Mouse (Mus musculus): ENCODE results near the gene Jund.

The Jund gene

GRCm38 (mm10) chr8:70699116-70699833 lies 526 bp downstream of the Jund start:
- in situ Hi-C loops (cut with MboI, MseI), result loop anchor here in 1 of 2 experiments (5.0 kb wide), 1 partner anchor 87 kb away; no protein-coding TSS in a partner anchor

- in situ Hi-C loops (cut with MboI, MseI), result loop anchor here (5.0 to 10.0 kb wide), 2 partner anchors 88 to 565 kb away; no protein-coding TSS in a partner anchor
Observed at GRCm38 (mm10) chr8:70699834-70700554, 1.2 kb downstream of the Jund start.

- in situ Hi-C loops (cut with MboI, MseI), result loop anchor here in 1 of 2 experiments (10.0 kb wide), 1 partner anchor 564 kb away; no protein-coding TSS in a partner anchor
Observed at GRCm38 (mm10) chr8:70700555-70700922, 1.8 kb downstream of the Jund start.

GRCm38 (mm10) chr8:70701048-70701981 lies 2.6 kb downstream of the Jund start:
- in situ Hi-C loops (cut with MboI, MseI), result loop anchor here in 1 of 2 experiments (10.0 kb wide), 1 partner anchor 563 kb away; no protein-coding TSS in a partner anchor

DNA sequence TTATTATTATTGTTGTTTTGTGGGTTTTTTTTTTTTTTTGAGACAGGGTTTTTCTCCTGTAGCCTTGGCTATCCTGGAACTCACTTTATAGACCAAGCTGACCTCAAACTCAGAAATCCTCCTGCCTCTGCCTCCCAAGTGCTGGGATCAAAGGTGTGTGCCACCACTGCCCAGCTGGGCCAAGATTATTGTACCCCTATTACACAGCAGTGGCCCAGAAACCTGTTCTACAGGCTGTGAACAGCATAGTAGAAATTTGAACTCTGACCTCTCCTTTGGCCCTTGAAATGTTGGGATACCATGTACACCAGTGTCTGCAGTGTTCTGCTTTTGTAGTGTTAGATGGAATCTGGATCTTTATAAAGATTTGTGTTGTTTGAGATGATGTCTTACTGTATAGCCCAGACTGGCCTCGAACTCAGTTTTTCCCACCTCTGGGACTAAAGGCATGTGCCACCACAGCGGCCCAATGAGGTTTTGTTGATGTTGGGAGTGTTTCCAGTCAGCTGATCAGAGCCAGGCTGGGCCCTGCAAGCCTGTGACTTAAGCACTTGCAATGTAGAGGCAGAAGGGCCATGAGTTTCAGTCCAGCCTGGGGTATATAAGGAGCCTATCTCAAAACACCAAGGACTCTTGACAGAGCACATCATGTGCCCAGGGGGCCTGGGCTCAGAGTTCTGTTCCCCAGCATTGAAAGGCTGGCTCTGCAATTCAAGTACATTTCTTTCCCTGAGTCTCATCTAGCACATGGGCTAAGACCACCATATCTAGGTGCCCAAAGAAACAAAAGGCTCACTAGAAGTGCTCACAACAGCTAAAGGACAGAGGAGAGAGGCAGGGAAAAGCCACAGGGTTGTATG lies 3.5 kb downstream of the Jund start:
- in situ Hi-C loops (cut with MboI, MseI), result loop anchor here in 1 of 2 experiments (10.0 kb wide), 1 partner anchor 563 kb away; no protein-coding TSS in a partner anchor

DNA sequence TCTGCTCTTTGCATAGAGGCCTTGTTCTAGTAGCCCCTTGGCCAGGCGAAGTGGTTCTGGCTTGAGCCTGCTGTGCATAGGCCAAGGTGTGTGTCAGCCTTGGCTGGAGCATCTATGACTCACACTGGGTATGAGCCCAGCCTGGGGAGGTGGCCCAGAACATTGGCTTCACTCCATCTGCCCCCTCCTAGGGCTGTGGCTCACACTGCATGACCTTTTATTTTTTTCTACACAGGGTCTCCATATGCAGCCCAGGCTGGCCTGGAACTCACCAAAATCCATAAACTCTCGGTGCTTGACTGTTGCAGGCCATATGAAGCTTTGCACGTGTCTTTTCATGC lies 4.1 kb downstream of the Jund start:
- in situ Hi-C loops (cut with MboI, MseI), result loop anchor here in 1 of 2 experiments (10.0 kb wide), 1 partner anchor 562 kb away; no protein-coding TSS in a partner anchor

DNA sequence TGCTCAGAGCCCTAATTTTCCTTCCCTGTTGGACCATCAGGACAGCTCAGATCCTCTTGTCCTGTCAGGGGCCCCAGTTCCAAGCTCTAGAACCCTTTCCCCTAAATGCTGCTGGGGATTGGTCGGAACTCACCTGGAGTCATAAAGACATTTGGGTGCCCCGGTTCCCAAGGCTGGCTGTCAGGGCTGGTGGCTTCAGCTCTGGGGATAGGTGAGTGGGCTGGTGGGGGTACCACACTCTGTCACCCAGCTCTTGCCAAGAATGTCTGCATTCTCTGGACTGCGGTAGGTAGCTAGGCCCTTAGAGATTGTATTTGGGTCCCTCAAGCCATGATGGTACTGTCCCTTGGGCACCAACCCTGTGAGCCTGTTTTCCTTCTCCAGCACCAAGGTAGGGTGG lies 4.5 kb downstream of the Jund start, which contains the start of gene Iqcn:
Gene Iqcn, plus strand, starts transcription at position 171 of the 400 bp plus-strand sequence.
- in situ Hi-C loops (cut with MboI, MseI), result loop anchor here in 1 of 2 experiments (10.0 kb wide), 1 partner anchor 562 kb away; no protein-coding TSS in a partner anchor

- in situ Hi-C loops (cut with MboI, MseI), result loop anchor here in 1 of 2 experiments (10.0 kb wide), 1 partner anchor 557 kb away; no protein-coding TSS in a partner anchor
Observed at GRCm38 (mm10) chr8:70708281-70708680, 9.5 kb downstream of the Jund start.

- in situ Hi-C loops (cut with MboI, MseI), result loop anchor here (5.0 to 10.0 kb wide), 3 partner anchors 38 to 555 kb away; partner anchors contain the start of gene Rab3a (in 1 of the 2)
Observed at GRCm38 (mm10) chr8:70709794-70710193, 11.0 kb downstream of the Jund start.

GRCm38 (mm10) chr8:70710296-70710695 lies 11.5 kb downstream of the Jund start:
- in situ Hi-C loops (cut with MboI, MseI), result loop anchor here (5.0 kb wide), 2 partner anchors 37 to 42 kb away; partner anchors contain the start of gene Rab3a (in 1 of the 2)

GRCm38 (mm10) chr8:70711041-70711440 lies 12.3 kb downstream of the Jund start:
- in situ Hi-C loops (cut with MboI, MseI), result loop anchor here (5.0 kb wide), 2 partner anchors 36 to 41 kb away; partner anchors contain the start of gene Rab3a (in 1 of the 2)

- in situ Hi-C loops (cut with MboI, MseI), result loop anchor here (5.0 kb wide), 2 partner anchors 33 to 38 kb away; partner anchors contain the start of gene Rab3a (in 1 of the 2)
Observed at GRCm38 (mm10) chr8:70713991-70714390, 15.2 kb downstream of the Jund start.

DNA sequence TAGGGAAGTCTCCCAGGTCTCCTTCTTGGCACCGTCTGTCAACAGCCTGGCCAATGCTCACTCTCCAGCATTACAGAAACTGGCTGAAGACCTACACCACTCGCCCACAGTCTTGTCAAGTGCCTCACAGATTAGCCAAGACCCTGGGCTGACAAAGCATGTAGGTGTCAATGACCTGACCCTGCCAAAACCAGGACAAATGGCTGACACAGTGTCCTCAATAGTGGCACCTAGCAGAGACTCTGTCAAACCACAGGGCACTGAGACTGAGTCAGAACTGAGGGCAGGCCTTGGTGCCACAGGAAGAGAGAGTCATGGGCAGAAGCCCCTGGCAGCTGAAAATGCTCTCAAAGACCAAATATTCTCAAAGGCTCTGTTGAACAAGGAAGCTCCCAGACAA lies 16.3 kb downstream of the Jund start:
- in situ Hi-C loops (cut with MboI, MseI), result loop anchor here in 1 of 2 experiments (5.0 kb wide), 1 partner anchor 127 kb away; no protein-coding TSS in a partner anchor

GRCm38 (mm10) chr8:70716521-70717400 lies 18.0 kb downstream of the Jund start:
- in situ Hi-C loops (cut with MboI, MseI), result loop anchor here in 1 of 2 experiments (5.0 kb wide), 1 partner anchor 126 kb away; no protein-coding TSS in a partner anchor

GRCm38 (mm10) chr8:70718297-70718696 lies 19.5 kb downstream of the Jund start, which contains the start of gene Gm3336:
TSS of gene Gm3336 (plus strand) at chr8:70718543.
- in situ Hi-C loops (cut with MboI, MseI), result loop anchor here in 1 of 2 experiments (5.0 kb wide), 1 partner anchor 124 kb away; no protein-coding TSS in a partner anchor

DNA sequence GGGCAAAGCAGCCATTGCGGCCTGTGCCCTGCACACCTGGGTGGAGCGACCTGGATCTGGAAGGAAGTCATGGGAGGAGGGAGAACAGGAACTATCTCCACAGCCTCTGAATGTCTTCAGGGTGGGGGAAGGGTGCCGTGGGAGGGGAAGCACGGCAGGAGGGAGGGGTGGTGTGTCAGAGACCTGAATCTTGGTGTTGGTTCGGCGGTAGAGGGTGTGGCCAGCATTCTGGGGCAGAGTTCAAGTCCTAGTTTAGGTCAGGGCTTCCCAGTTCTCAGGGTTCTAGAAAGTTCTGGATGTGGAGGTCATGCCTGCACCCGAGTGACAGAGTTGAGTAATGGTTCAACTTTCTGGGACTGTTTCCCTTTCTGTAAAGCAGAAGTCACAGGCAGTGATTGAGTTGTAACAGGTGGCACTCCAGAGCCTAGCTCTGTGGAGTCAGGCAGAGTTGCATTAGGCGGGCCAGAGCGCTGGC lies 21.1 kb downstream of the Jund start:
- in situ Hi-C loops (cut with MboI, MseI), result loop anchor here in 1 of 2 experiments (5.0 kb wide), 1 partner anchor 122 kb away; no protein-coding TSS in a partner anchor

GRCm38 (mm10) chr8:70720739-70721138 lies 22.0 kb downstream of the Jund start:
- in situ Hi-C loops (cut with MboI, MseI), result no loop called here

DNA sequence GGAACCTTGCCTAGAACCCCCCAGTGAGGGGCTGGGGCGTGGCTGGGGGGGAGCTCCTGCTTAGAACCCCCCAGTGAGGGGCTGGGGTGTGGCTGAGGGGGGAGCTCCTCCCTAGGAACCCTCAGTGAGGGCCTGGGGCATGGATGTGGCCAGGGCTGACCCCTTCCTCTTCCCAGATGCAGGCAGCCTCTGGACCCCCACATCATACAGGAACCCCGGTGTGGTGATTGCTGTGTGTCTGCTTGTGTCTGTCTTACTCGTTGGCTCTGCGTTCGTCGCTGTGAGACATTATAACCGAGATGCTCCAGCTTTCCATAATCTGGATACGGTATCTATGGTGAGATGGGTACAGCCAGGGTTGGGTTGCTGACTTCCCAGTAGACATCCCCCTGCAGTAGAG lies 22.9 kb downstream of the Jund start:
- in situ Hi-C loops (cut with MboI, MseI), result no loop called here

Measured in T-helper 17 cell (primary cell).